Mouse (Mus musculus): ENCODE data around the gene Grin2d. TPM values are rescaled to one million over a fixed set of nuclear protein-coding genes. Genes with fewer than 3 reads are reported as not detected.
"Not testable (repeated sequence)": the region's sequence is repeated elsewhere in the genome, so short reads cannot be mapped to it uniquely, and the experiment has no call there.

Gene Grin2d
- polyA plus RNA-seq, 1 experiment from 2014 or later = 0.17 TPM

GRCm38 (mm10) chr7:45906622-45907021 lies 28.4 kb upstream of the Grin2d start:
- H3K9me3 ChIP-seq (replicated peaks; ENCODE audit: control insufficient read depth, low read length) = no peaks in the 10 kb centered on the region; the same call in 1 of the 2 replicates
- no peak overlapping the region for H3K9ac ChIP-seq (ENCODE audit: low read length)
- no peak overlapping the region for H3K4me2 ChIP-seq (ENCODE audit: low read depth, low read length)
- peaks cover 18% of the 10 kb centered on the region for H3K36me3 ChIP-seq (ENCODE audit: control insufficient read depth, insufficient read depth)
- 86% methylated on average over 9 of the region's 9 CpGs for WGBS
- H3K27ac ChIP-seq (ENCODE audit: low read length) = no peak overlapping the region
- no peaks in the 10 kb centered on the region for H3K27me3 ChIP-seq (ENCODE audit: control insufficient read depth, insufficient read depth, low read length)
- no peak overlapping the region for H3K4me3 ChIP-seq (ENCODE audit: low read length)
- ATAC-seq (replicated peaks; ENCODE audit: extremely low read depth, insufficient read depth, low FRiP score) = no peak
- H3K4me1 ChIP-seq (ENCODE audit: control insufficient read depth, insufficient read depth, low read length) = no peaks in the 10 kb centered on the region

- Histone ChIP-seq H3K36me3 (ENCODE audit: control insufficient read depth, insufficient read depth) (peaks cover 3% of the 10 kb centered on the region; the same call in 1 of the 2 replicates), H3K27ac (ENCODE audit: low read length) (no peak overlapping the region), H3K27me3 (ENCODE audit: control insufficient read depth, insufficient read depth, low read length) (no peaks in the 10 kb centered on the region), H3K4me1 (ENCODE audit: control insufficient read depth, insufficient read depth, low read length) (peaks cover 5% of the 10 kb centered on the region; the same call in 1 of the 2 replicates), H3K9ac (ENCODE audit: low read length) (no peak overlapping the region), H3K4me3 (ENCODE audit: low read length) (no peak overlapping the region), H3K4me2 (ENCODE audit: low read depth, low read length) (no peak overlapping the region), H3K9me3 (replicated peaks; ENCODE audit: control insufficient read depth, low read length) (no peaks in the 10 kb centered on the region)
- 70% methylated on average over 11 of the region's 12 CpGs for WGBS
- ATAC-seq (replicated peaks; ENCODE audit: extremely low read depth, insufficient read depth, low FRiP score) = no peak
Measured at GRCm38 (mm10) chr7:45902481-45903002, 24.4 kb upstream of the Grin2d start.

- Histone ChIP-seq H3K4me2 (ENCODE audit: low read depth, low read length) (no peak overlapping the region), H3K27ac (ENCODE audit: low read length) (no peak overlapping the region), H3K4me1 (ENCODE audit: control insufficient read depth, insufficient read depth, low read length) (peaks cover 5% of the 10 kb centered on the region; the same call in 1 of the 2 replicates), H3K4me3 (ENCODE audit: low read length) (no peak overlapping the region), H3K36me3 (ENCODE audit: control insufficient read depth, insufficient read depth) (no peaks in the 10 kb centered on the region), H3K27me3 (ENCODE audit: control insufficient read depth, insufficient read depth, low read length) (no peaks in the 10 kb centered on the region), H3K9me3 (replicated peaks; ENCODE audit: control insufficient read depth, low read length) (no peaks in the 10 kb centered on the region), H3K9ac (ENCODE audit: low read length) (no peak overlapping the region)
- 55% methylated on average over 5 of the region's 5 CpGs for WGBS
- ATAC-seq (replicated peaks; ENCODE audit: extremely low read depth, insufficient read depth, low FRiP score) = no peak
Measured at GRCm38 (mm10) chr7:45901562-45901961, 23.4 kb upstream of the Grin2d start.

- peak overlapping the region; percentile 53 for H3K4me3 ChIP-seq (ENCODE audit: low read length)
- H3K27me3 ChIP-seq (ENCODE audit: control insufficient read depth, insufficient read depth, low read length); H3K4me1 ChIP-seq (ENCODE audit: control insufficient read depth, insufficient read depth, low read length); H3K9me3 ChIP-seq (replicated peaks; ENCODE audit: control insufficient read depth, low read length); ATAC-seq (replicated peaks; ENCODE audit: extremely low read depth, insufficient read depth, low FRiP score); H3K27ac ChIP-seq (ENCODE audit: low read length); H3K9ac ChIP-seq (ENCODE audit: low read length); H3K36me3 ChIP-seq (ENCODE audit: control insufficient read depth, insufficient read depth): not testable (repeated sequence)
- H3K4me2 ChIP-seq (ENCODE audit: low read depth, low read length) = peak overlapping the region; percentile 85
- WGBS = 64% methylated on average over 4 of the region's 4 CpGs
Measured at GRCm38 (mm10) chr7:45898125-45898524, 19.9 kb upstream of the Grin2d start.

GRCm38 (mm10) chr7:45897258-45897757 lies 19.1 kb upstream of the Grin2d start:
- WGBS = 1% methylated on average over 19 of the region's 19 CpGs
- ATAC-seq (replicated peaks; ENCODE audit: extremely low read depth, insufficient read depth, low FRiP score) = peak; percentile 29

GRCm38 (mm10) chr7:45896517-45897257 lies 18.5 kb upstream of the Grin2d start, which contains the start of the genes Syngr4 and Tmem143:
TSS of gene Syngr4 (minus strand) at chr7:45896714.
TSS of gene Tmem143 (plus strand) at chr7:45896941.
- H3K36me3 ChIP-seq (ENCODE audit: control insufficient read depth, insufficient read depth) = no peaks in the 10 kb centered on the region
- 1% methylated on average over 40 of the region's 40 CpGs for WGBS
- peak within 1 kb of the TSS; percentile 79 for H3K27ac ChIP-seq (ENCODE audit: low read length)

More at GRCm38 (mm10) chr7:45897258-45897757, 19.1 kb upstream of the Grin2d start:
- H3K4me3 ChIP-seq (ENCODE audit: low read length) = peak overlapping the region; percentile 53
- peak overlapping the region; percentile 73 for H3K9ac ChIP-seq (ENCODE audit: low read length)
- H3K4me2 ChIP-seq (ENCODE audit: low read depth, low read length) = peak overlapping the region; percentile 85
- peaks cover 5% of the 10 kb centered on the region; the same call in 1 of the 2 replicates for H3K4me1 ChIP-seq (ENCODE audit: control insufficient read depth, insufficient read depth, low read length)
- H3K36me3 ChIP-seq (ENCODE audit: control insufficient read depth, insufficient read depth) = no peaks in the 10 kb centered on the region
- peak overlapping the region; percentile 79 for H3K27ac ChIP-seq (ENCODE audit: low read length)
- no peaks in the 10 kb centered on the region for H3K27me3 ChIP-seq (ENCODE audit: control insufficient read depth, insufficient read depth, low read length)
- H3K9me3 ChIP-seq (replicated peaks; ENCODE audit: control insufficient read depth, low read length) = no peaks in the 10 kb centered on the region

GRCm38 (mm10) chr7:45895931-45896516 lies 17.8 kb upstream of the Grin2d start:
- Histone ChIP-seq H3K27me3 (ENCODE audit: control insufficient read depth, insufficient read depth, low read length) (no peaks in the 10 kb centered on the region), H3K4me1 (ENCODE audit: control insufficient read depth, insufficient read depth, low read length) (peaks cover 5% of the 10 kb centered on the region; the same call in 1 of the 2 replicates), H3K36me3 (ENCODE audit: control insufficient read depth, insufficient read depth) (no peaks in the 10 kb centered on the region), H3K27ac (ENCODE audit: low read length) (peak overlapping the region; percentile 29; the same call in 1 of the 2 replicates), H3K9ac (ENCODE audit: low read length) (peak overlapping the region; percentile 35), H3K4me3 (ENCODE audit: low read length) (peak overlapping the region; percentile 53), H3K9me3 (replicated peaks; ENCODE audit: control insufficient read depth, low read length) (no peaks in the 10 kb centered on the region), H3K4me2 (ENCODE audit: low read depth, low read length) (peak overlapping the region; percentile 85)
- 0 out of 2 replicates have a peak, but pooled peaks have one; percentile 0 for ATAC-seq (replicated peaks; ENCODE audit: extremely low read depth, insufficient read depth, low FRiP score)
- 74% methylated on average over 6 of the region's 6 CpGs for WGBS

More at GRCm38 (mm10) chr7:45896517-45897257, 18.5 kb upstream of the Grin2d start, which contains the start of the genes Syngr4 and Tmem143:
- Histone ChIP-seq H3K9ac (ENCODE audit: low read length) (peak within 1 kb of the TSS; percentile 73), H3K9me3 (replicated peaks; ENCODE audit: control insufficient read depth, low read length) (no peaks in the 10 kb centered on the region), H3K27me3 (ENCODE audit: control insufficient read depth, insufficient read depth, low read length) (no peaks in the 10 kb centered on the region), H3K4me3 (ENCODE audit: low read length) (peak within 1 kb of the TSS; percentile 53), H3K4me2 (ENCODE audit: low read depth, low read length) (peak within 1 kb of the TSS; percentile 85), H3K4me1 (ENCODE audit: control insufficient read depth, insufficient read depth, low read length) (peaks cover 5% of the 10 kb centered on the region; the same call in 1 of the 2 replicates)
- peak; percentile 92 for ATAC-seq (replicated peaks; ENCODE audit: extremely low read depth, insufficient read depth, low FRiP score)

GRCm38 (mm10) chr7:45892651-45893050 lies 14.5 kb upstream of the Grin2d start:
- H3K36me3 ChIP-seq (ENCODE audit: control insufficient read depth, insufficient read depth) = no peaks in the 10 kb centered on the region
- WGBS = 72% methylated on average over 2 of the region's 2 CpGs
- no peaks in the 10 kb centered on the region for H3K27me3 ChIP-seq (ENCODE audit: control insufficient read depth, insufficient read depth, low read length)
- no peak overlapping the region for H3K9ac ChIP-seq (ENCODE audit: low read length)
- no peak overlapping the region for H3K27ac ChIP-seq (ENCODE audit: low read length)
- ATAC-seq (replicated peaks; ENCODE audit: extremely low read depth, insufficient read depth, low FRiP score) = no peak
- no peak overlapping the region for H3K4me3 ChIP-seq (ENCODE audit: low read length)
- H3K4me1 ChIP-seq (ENCODE audit: control insufficient read depth, insufficient read depth, low read length) = peaks cover 1% of the 10 kb centered on the region; the same call in 1 of the 2 replicates
- H3K4me2 ChIP-seq (ENCODE audit: low read depth, low read length) = no peak overlapping the region
- no peaks in the 10 kb centered on the region for H3K9me3 ChIP-seq (replicated peaks; ENCODE audit: control insufficient read depth, low read length)

Data from heart, embryonic 16.5 days (tissue).